Mouse (Mus musculus) megakaryocyte progenitor cell, adult 5-6 weeks (primary cell): ENCODE results near the gene Galnt4. TPM values are rescaled to one million over a fixed set of nuclear protein-coding genes. Genes with fewer than 3 reads are reported as not detected.

Experiments used
- ATAC-seq: replicated peaks from 2 replicates; pipeline ENCODE4 v1.8.0; 2016; ENCODE audit warnings: mild to moderate bottlenecking, moderate TSS enrichment, inconsistent platforms; ENCODE audit not compliant: poor library complexity
- total RNA-seq, 2 experiments: library from RNA; stranded (forward) in 1 of 2; stranded (reverse) in 1 of 2; fragments of 157-497, 149-512 nt in 1 of 2; fragments of 200-1000 nt in 1 of 2; gene quantifications; 2 replicates each; pipeline versions ENCODE4 v1.2.3 to v1.2.4; 2015 to 2017

Galnt4 gene
- total RNA-seq, 2 experiments from 2014 or later = 8.5 to 9.9 TPM

DNA sequence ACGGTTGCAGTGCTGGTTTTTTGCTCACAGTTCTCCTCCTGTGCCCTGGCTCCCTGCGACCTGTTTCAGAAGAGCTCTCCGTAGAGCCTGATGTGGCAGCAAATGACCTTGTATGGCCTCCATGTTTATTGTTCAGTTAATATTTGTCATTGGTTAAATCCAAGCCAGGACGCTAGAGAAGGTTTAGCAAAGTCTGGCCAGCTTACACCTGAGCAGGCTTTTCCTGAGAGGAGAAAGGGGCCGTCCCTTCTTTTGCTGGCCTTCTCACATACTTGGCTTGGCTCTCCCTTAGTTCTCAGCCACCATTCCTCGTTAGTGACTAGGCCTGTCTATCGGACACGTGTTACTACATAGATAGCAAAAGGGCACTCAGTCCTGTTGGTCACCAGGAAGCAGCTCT, 46.7 kb downstream of the Galnt4 start:
- ATAC-seq = no peak

DNA sequence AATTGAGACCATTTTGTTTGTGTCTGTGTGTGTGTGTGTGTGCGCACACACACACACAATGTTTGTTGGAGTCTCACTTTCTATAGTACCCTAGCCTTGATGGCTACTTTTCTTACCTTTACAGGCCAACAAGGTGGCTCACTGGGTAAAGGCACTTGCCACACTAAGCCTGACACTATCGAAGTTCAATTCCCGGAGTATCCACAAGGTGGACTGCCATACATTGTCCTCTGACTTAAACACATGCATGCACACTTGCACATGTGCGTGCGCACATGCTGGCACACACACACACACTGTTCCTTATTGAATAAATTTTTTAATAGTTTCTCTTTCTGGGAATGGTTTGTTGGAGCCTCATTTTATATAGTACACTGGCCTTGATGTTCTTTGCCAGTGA, 48.8 kb downstream of the Galnt4 start:
- peak; percentile 63 for ATAC-seq

DNA sequence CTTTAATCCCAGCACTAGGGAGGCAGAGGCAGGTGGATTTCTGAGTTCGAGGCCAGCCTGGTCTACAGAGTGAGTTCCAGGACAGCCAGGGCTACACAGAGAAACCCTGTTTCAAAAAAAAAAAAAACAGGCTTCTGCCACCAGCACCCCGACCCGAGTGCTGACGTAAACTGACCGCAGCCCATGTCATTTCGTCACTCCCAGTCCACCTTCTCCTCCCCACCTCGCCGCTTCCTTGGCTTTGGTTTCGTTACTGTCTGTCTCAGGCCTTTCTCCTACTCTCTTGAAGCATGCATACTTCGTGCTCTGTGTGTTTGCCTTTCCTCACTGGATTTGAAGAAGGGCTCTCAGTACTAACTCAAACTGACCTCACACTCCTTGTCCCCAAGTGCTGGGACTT, 49.7 kb downstream of the Galnt4 start:
- ATAC-seq = peak; percentile 67; the same call in 1 of the 2 replicates

DNA sequence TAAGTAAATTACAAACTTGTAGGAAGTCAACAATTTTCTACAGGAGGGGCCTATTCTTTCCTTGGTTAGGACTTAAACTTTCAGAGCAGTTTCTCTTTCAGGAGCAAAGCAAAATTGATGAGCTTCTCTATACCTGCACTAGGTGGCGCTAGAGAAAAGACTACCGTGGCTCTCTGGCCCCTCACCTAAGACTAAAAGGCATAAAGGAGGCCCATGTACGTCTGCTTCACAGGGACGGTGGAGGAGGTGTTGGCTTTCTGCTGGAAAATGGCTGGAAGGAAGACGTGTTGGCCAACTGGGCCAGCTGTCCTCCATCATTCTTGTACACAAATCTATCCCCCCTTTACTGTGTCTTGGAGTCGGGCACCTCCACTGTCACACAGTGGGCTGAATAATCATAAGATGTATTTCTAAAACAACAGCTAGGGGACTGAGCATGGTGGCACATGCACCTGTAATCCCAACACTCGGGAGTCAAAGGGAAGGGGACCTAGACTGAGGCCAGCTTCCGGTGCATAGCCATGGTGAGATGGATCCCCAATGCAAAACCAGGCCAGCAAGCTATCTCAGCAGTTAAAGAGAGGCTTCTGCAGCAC, 54.1 kb downstream of the Galnt4 start:
- ATAC-seq = peak; percentile 66

Other genes with a start within 250 kb of the Galnt4 start
- gene Atp2b1, start 193.8 kb upstream of the Galnt4 start, total RNA-seq (2015) = 31.2 and 32.3 TPM in 2 replicates
- gene Atp2b1, start 193.8 kb upstream of the Galnt4 start, total RNA-seq (2017) = 28.5 and 57.0 TPM in 2 replicates
- gene Poc1b, start 1.1 kb upstream of the Galnt4 start, total RNA-seq (2015) = 32.8 and 41.8 TPM in 2 replicates
- gene Poc1b, start 1.1 kb upstream of the Galnt4 start, total RNA-seq (2017) = 10.6 and 12.0 TPM in 2 replicates
- gene Phxr2, start 18.2 kb downstream of the Galnt4 start, total RNA-seq (2015) = not detected in 2 replicates
- not detected in 2 replicates for gene Phxr2, start 18.2 kb downstream of the Galnt4 start, total RNA-seq (2017)
- gene Dusp6, start 155.1 kb downstream of the Galnt4 start, total RNA-seq (2015) = 23.6 and 24.7 TPM in 2 replicates
- 19.7 and 19.9 TPM in 2 replicates for gene Dusp6, start 155.1 kb downstream of the Galnt4 start, total RNA-seq (2017)